Mouse (Mus musculus): ENCODE measurements around the gene Foxj2. TPM values are rescaled to one million over a fixed set of nuclear protein-coding genes. Genes with fewer than 3 reads are reported as not detected.

Gene Foxj2
- polyA plus RNA-seq, 1 experiment from 2014 or later = 4.8 TPM

DNA sequence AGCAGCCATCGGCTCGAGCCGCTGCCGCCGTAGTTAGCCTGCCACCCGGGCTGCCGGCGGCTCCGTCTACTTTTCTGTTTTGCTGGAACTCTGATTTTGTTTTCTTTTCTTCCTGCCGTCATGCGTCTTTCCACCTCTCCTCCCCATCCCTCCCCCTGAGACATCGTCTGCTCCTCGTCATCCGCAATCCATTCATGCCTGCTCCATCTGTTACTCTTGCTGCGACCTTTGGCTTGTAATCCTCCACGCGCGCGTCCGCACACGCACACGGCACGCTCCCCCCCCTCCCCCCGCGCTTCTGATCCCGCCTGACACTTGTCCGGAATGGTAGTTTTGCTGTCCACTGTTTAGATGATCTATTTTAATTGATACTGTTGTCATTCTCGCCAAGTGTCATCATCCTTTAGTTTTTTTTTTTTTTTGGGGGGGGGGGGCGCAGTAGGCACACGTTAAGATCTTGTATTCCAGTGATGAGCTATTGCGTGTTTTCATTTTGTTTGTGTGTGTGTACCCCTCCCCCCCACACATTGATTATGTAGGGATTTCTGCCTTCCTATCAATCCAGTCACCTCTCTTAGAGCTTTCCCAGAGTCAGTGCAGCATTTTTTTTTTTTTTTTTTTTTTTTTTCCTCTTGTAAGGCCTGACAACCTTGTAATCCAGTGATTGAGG, 55.1 kb downstream of the Foxj2 start:
- Histone ChIP-seq H3K4me3 (peak overlapping the region; percentile 95), H3K4me2 (peak overlapping the region; percentile 76), H3K9ac (peak overlapping the region; percentile 97), H3K36me3 (peaks cover 35% of the 10 kb centered on the region), H3K9me3 (no peaks in the 10 kb centered on the region), H3K27ac (replicated peaks) (peak overlapping the region; percentile 91), H3K4me1 (peaks cover 13% of the 10 kb centered on the region), H3K27me3 (replicated peaks) (0 out of 2 replicates have a peak, but pooled peaks cover 4% of the 10 kb centered on the region)
- ATAC-seq (ENCODE audit: extremely low read depth, insufficient number of reproducible peaks, low FRiP score, low TSS enrichment) = peak; percentile 68; the same call in 1 of the 2 replicates
- WGBS = under 1% methylated on average over 31 of the region's 31 CpGs

DNA sequence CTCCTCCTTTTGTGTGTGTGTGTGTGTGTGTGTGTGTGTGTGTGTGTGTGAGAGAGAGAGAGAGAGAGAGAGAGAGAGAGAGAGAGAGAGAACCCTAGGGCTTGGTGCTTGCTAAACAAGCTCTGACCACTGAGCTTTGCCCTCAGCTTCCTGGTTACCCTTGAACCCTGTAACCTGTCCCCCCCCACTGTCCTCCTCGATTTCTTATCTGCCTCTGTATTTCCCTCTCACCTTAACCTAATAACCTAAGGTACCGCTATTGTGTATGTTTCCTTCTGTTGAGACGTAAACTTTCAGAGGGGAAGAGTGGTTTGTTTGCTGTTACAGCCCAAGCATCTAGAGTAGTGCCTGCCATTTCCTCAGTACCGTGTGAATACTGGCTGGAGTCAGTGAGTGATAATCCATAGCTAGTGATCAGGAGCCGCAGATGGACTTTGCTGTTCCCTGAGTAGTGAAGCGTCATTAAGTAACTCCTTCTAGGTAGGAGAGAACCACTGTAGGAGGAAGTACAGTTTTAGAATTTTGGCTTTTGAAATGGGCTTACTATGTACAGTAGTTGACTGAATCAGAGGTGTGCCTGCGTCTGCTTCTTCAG, 59.5 kb downstream of the Foxj2 start:
- no peaks in the 10 kb centered on the region for H3K27me3 ChIP-seq (replicated peaks)
- no peak for ATAC-seq (ENCODE audit: extremely low read depth, insufficient number of reproducible peaks, low FRiP score, low TSS enrichment)
- WGBS = 83% methylated on average over 7 of the region's 7 CpGs
- peaks cover 78% of the 10 kb centered on the region for H3K36me3 ChIP-seq
- H3K9ac ChIP-seq = no peak overlapping the region
- H3K4me3 ChIP-seq = no peak overlapping the region
- no peak overlapping the region for H3K4me2 ChIP-seq
- no peak overlapping the region for H3K27ac ChIP-seq (replicated peaks)
- no peaks in the 10 kb centered on the region for H3K9me3 ChIP-seq
- H3K4me1 ChIP-seq = peaks cover 13% of the 10 kb centered on the region

DNA sequence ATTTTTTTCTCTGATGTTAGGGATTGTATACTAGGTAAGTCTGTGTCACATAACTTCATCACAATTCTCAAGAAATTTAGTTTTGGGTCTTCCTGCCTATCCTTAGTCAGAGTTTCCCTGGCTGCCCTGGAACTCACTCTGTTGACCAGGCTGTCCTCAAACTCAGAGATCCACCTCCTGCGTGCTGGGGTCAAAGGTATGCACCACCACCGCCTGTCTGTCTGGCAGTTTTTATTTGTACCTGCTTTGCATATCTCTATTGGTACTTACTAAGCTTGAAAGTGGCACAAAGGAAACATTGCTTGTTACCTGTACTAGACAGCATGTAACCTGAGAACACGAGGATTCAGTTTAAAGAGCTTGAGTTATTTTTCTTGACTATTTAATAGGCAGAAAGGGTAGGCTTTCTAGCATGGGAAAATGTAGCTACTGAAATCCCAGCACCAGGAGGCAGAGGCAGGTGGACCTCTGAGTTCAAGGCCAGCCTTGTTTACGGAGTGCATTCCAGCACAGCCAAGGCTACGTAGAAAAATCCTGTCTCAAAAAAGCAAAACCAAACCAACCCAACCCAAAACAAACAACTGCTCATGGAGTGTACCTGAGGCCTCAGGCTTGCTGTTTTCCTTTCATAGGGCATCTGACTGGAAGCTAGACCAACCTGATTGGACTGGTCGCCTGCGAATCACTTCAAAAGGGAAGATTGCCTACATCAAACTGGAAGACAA, 60.2 kb downstream of the Foxj2 start:
- Histone ChIP-seq H3K9me3 (no peaks in the 10 kb centered on the region), H3K9ac (no peak overlapping the region), H3K36me3 (peaks cover 85% of the 10 kb centered on the region), H3K27ac (replicated peaks) (no peak overlapping the region), H3K4me2 (no peak overlapping the region), H3K27me3 (replicated peaks) (no peaks in the 10 kb centered on the region), H3K4me3 (no peak overlapping the region), H3K4me1 (peaks cover 13% of the 10 kb centered on the region)
- no peak for ATAC-seq (ENCODE audit: extremely low read depth, insufficient number of reproducible peaks, low FRiP score, low TSS enrichment)
- 87% methylated on average over 7 of the region's 7 CpGs for WGBS

DNA sequence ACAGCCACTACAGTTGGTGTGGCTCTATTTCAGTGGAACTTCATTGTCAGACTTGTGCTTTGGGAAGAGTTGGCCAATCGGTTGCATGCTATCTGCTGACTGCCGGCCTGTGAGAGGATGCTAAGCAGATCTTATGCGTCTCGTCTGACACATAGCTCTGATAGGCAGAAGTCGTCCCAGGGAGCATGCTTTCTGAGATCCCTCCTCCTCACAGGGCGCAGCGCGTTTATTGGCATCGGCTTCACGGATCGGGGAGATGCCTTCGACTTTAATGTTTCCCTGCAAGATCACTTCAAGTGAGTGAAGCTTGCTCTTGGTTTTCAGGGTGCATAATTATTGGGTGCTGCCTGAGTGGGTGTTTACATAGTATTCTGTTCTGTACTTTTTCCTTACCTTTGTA, 61.6 kb downstream of the Foxj2 start:
- H3K9me3 ChIP-seq = no peaks in the 10 kb centered on the region
- H3K36me3 ChIP-seq = peaks cover 93% of the 10 kb centered on the region
- ATAC-seq (ENCODE audit: extremely low read depth, insufficient number of reproducible peaks, low FRiP score, low TSS enrichment) = no peak
- peaks cover under 1% of the 10 kb centered on the region; the same call in 1 of the 2 replicates for H3K4me1 ChIP-seq
- no peak overlapping the region for H3K4me2 ChIP-seq
- 80% methylated on average over 12 of the region's 12 CpGs for WGBS
- H3K4me3 ChIP-seq = no peak overlapping the region
- no peaks in the 10 kb centered on the region for H3K27me3 ChIP-seq (replicated peaks)
- no peak overlapping the region for H3K9ac ChIP-seq
- no peak overlapping the region for H3K27ac ChIP-seq (replicated peaks)

DNA sequence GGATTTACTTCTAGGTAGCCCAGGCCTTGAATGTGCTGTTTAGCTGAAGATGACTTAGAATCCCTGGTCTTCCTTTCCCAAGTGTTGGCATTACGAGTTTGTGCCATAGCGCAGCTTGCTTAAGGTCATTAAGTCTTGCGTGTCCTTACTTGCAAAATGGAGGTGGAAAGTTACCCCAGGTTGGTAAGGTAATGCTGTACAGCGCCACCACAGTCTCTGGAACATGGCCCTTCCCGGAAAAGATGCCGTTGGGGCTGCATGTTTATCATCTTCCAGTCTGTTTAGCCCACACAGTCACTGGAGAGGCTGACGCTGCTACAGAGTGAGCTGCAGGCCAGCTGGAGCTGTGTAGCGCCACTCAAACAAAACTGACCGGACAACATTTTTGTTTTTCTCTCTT, 63.9 kb downstream of the Foxj2 start:
- Histone ChIP-seq H3K27ac (replicated peaks) (no peak overlapping the region), H3K27me3 (replicated peaks) (no peaks in the 10 kb centered on the region), H3K9ac (no peak overlapping the region), H3K36me3 (peaks cover 98% of the 10 kb centered on the region), H3K4me2 (no peak overlapping the region), H3K4me1 (no peaks in the 10 kb centered on the region), H3K4me3 (no peak overlapping the region), H3K9me3 (no peaks in the 10 kb centered on the region)
- no peak for ATAC-seq (ENCODE audit: extremely low read depth, insufficient number of reproducible peaks, low FRiP score, low TSS enrichment)
- WGBS = 93% methylated on average over 9 of the region's 9 CpGs

DNA sequence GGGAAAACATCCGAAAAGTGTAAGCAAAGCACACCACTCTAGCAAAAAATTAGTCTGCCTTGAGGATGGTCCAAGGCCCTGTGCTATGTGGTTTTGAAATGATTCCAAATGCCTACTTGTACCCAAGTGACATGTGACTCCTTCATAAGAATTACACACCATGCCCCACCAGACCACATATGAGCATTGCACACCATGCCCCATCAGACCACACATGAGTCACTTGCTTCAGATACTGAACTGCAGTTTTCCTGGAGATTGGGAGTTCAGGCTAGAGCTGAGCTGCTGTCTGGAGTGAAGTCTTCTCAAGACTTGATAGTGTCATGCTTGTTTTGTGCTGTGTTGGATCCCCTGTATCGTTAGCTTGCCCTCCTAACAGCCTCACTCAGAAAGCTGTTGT, 69.9 kb downstream of the Foxj2 start:
- 87% methylated on average over 2 of the region's 2 CpGs for WGBS
- H3K36me3 ChIP-seq = peaks cover 75% of the 10 kb centered on the region
- H3K4me2 ChIP-seq = no peak overlapping the region
- no peak overlapping the region for H3K9ac ChIP-seq
- H3K27me3 ChIP-seq (replicated peaks) = no peaks in the 10 kb centered on the region
- no peaks in the 10 kb centered on the region for H3K4me1 ChIP-seq
- ATAC-seq (ENCODE audit: extremely low read depth, insufficient number of reproducible peaks, low FRiP score, low TSS enrichment) = no peak
- H3K4me3 ChIP-seq = no peak overlapping the region
- H3K9me3 ChIP-seq = no peaks in the 10 kb centered on the region
- H3K27ac ChIP-seq (replicated peaks) = no peak overlapping the region

DNA sequence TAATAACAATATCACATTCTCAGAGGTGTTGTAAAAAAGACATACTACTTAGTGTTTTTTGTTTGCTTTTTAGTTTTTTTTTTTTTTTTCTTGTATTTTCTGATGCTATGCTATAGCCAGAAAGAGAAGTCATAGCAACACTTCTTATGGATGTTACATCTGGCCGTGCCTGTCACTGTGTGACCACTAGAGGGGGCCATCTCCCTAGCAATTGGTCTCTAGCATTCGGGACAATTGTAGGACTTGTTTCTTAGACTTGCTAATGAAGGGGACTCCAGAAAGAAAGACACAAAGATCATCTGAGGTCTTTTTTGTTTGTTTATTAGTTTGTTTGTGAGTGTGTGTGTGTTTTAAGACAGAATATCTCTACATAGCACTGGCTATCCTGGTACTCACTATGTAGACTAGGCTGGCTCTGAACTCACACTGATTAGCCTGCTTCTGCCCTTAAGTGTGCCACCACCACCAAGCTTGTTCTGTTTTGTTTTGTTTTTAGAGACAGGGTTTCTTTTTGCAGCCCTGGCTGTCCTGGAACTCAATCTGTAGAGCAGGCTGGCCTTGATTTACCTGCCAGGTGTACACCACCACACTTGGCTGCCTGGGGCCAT, 72.8 kb downstream of the Foxj2 start:
- Histone ChIP-seq H3K36me3 (peaks cover 56% of the 10 kb centered on the region), H3K9ac (no peak overlapping the region), H3K27me3 (replicated peaks) (no peaks in the 10 kb centered on the region), H3K4me3 (no peak overlapping the region), H3K4me2 (no peak overlapping the region), H3K4me1 (no peaks in the 10 kb centered on the region), H3K9me3 (no peaks in the 10 kb centered on the region), H3K27ac (replicated peaks) (no peak overlapping the region)
- no peak for ATAC-seq (ENCODE audit: extremely low read depth, insufficient number of reproducible peaks, low FRiP score, low TSS enrichment)
- 9% methylated on average over 2 of the region's 2 CpGs for WGBS

Small RNAs within 50 kb of the gene (microRNA-seq; reads per million reads assigned to microRNA genes)
- gene Mir7231 = 1.0 reads per million

Other genes with a start within 250 kb of the Foxj2 start
- gene Apobec1, start 217.5 kb upstream of the Foxj2 start, polyA plus RNA-seq (2015; fragmentation: Nextera tagmentation; extraction: Ambion mirVana) = 2.2 and 2.7 TPM in 2 replicates
- 0.20 and 0.27 TPM in 2 replicates for gene Gdf3, start 209.8 kb upstream of the Foxj2 start, polyA plus RNA-seq (2015; fragmentation: Nextera tagmentation; extraction: Ambion mirVana)
- not detected in 2 replicates for gene Dppa3, start 193.5 kb upstream of the Foxj2 start, polyA plus RNA-seq (2015; fragmentation: Nextera tagmentation; extraction: Ambion mirVana)
- gene Nanog, start 112.4 kb upstream of the Foxj2 start, polyA plus RNA-seq (2015; fragmentation: Nextera tagmentation; extraction: Ambion mirVana) = 0.71 and 0.94 TPM in 2 replicates
- 12.1 and 15.4 TPM in 2 replicates for gene Slc2a3, start 18.3 kb upstream of the Foxj2 start, polyA plus RNA-seq (2015; fragmentation: Nextera tagmentation; extraction: Ambion mirVana)
- gene C3ar1, start 36.2 kb downstream of the Foxj2 start, polyA plus RNA-seq (2015; fragmentation: Nextera tagmentation; extraction: Ambion mirVana) = 2.4 and 3.0 TPM in 2 replicates
- gene Necap1, start 54.6 kb downstream of the Foxj2 start, polyA plus RNA-seq (2015; fragmentation: Nextera tagmentation; extraction: Ambion mirVana) = 49.9 and 51.3 TPM in 2 replicates
- 0.70 and 0.94 TPM in 2 replicates for gene Clec4a1, start 101.9 kb downstream of the Foxj2 start, polyA plus RNA-seq (2015; fragmentation: Nextera tagmentation; extraction: Ambion mirVana)
- 1.0 and 1.1 TPM in 2 replicates for gene Clec4a3, start 132.6 kb downstream of the Foxj2 start, polyA plus RNA-seq (2015; fragmentation: Nextera tagmentation; extraction: Ambion mirVana)
- not detected in 2 replicates for gene Clec4a4, start 170.5 kb downstream of the Foxj2 start, polyA plus RNA-seq (2015; fragmentation: Nextera tagmentation; extraction: Ambion mirVana)
- not detected in 2 replicates for gene Clec4b1, start 230.0 kb downstream of the Foxj2 start, polyA plus RNA-seq (2015; fragmentation: Nextera tagmentation; extraction: Ambion mirVana)

Measured in heart, embryonic 13.5 days (tissue).